Mouse (Mus musculus) urinary bladder, postnatal 36 days (tissue): Measurements from ENCODE around the gene Jhy.

Experiments used
- DNase-seq, 2 experiments: peaks; one replicate each; pipeline ENCODE4 v3.0.0; 2022; ENCODE audit warnings: low spot score in 2 of 2, mixed read lengths in 1 of 2

Jhy gene

DNA sequence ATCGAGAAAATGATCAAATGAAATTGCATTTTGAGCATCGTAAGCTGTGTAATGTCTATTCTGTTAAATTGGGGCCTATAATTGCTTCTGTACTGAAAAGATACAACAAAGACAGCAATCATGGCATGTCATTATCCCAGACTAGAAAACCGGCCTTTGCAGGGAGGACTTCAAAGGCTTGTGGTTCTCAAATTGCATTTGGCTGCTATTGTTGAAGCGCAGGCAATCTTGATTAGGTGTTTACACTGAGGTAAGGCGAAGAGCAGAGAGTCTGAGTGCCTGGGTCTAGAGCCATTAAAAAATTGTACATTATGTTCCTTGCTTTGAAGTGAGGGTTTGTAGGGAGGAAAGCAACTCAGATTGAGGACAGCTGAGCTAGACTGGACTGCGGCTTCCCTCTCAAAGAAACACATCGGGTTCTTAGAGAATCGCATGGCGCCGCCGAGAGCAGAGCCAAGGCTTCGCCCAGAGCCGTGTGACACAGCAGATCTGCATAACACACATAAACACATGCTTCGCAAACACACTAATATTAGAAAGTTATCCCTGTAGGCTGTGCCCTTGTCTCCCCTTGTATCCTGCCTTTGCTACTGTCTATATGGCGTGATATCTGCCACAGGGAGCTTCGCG lies 36.5 kb downstream of the Jhy start:
- no peak for DNase-seq

DNA sequence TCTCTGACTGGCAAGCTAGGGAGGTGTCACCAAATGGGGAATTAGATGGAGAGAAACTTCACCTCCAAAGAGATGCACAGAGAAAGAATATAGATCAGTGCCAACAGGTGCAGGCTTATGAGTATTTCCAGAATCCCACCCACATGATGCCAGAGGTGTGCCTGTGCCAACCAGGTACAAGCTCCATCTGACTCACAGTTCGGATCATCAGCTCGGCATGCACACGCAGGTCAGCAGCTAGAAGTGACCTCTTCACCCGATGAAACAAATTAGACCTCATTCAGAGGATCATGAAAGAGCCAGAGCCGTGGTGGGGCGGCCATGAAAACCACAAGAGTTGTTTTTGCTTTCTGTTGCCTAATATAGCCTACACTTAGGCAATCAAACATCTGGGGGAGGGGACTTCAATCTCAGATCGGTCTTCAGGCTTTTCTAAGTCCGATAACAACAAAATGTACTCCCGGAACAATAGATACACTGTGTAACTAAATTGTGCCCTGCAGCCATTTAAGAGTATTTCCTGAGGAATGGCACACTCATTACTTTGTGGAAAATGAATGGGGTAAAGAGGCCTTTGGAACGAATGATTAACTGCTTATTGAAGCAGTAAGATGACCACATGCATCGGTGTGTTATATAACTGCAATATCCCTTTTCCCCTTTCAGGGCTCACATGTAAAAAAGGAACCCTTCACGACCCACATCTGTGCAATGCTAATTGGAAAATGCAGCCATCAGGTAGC lies 45.9 kb downstream of the Jhy start:
- DNase-seq, result no peak

DNA sequence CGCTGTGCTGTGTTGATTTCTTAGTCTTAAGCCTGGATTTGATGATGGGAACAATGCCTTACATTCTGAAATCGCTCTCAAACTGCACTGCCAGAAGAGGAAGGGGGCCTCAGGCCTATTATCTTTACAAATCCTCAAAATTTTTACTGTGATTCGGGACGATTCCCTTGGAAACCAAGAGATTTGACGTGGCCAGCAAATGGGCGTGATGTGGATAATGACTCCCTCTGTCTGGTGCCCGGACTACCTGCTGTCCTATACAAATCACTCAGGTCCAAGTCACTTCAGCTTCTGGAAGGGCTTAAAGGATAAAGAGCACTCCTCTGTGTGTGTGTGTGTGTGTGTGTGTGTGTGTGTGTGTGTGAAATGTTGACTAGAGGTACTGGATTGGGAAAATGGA lies 55.0 kb downstream of the Jhy start:
- DNase-seq, result no peak

DNA sequence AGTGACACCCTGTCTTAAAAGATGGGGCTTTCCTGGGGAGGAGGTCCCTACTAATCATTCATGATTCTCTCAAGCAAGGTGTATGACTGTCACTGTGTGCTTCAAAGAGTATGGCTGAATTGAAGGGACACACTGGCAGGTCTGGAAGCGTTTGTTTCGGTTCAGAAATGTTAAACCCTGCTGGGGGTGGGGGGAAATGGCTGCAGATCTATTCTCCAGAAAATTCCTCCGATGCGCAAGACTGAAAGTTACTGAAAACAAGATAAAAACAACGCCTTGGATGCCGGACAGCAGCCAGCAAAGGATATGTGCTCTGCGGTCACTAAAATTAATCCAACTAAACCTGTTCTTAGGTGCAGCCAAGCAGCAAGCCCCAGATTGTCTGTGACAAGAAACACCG lies 55.5 kb downstream of the Jhy start:
- no peak for DNase-seq

DNA sequence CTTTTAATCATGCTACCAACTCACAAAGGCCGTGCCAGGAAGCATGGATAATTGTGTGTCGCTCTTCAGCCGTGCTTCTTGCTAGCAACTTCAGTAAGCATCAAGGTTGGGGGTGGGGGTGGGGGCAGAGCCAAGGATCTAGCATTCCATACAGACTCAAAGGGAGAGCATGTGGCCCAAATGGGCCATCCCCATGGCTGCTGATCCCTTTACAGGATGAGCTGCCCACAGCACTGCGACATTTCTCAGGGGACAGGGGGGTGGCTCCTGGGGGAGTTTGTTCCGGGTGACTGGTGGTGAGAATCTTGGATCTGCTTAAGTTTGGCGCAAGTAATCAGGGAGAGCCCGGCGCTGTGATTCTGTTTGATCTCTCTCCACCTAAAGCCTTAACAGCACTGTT lies 56.5 kb downstream of the Jhy start:
- DNase-seq, result no peak

DNA sequence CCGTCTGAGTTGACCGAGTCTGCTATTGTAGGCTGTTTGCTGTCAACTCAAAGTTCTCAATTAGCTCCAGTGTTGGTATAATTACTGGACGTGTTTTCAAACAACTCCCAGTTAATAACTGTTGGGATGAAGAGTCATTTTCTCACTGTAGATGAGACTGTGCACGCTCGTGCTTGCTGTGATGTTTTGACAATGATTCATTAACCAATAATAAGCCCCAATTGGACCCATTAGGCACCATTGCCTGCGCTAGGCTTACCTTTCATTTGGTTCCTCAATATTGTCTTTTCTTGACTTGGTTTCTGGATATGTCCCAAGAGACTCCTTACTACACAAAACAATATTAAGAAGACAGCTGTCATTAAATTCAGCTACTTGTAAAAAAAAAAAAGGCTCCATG lies 71.5 kb downstream of the Jhy start:
- DNase-seq, result no peak

DNA sequence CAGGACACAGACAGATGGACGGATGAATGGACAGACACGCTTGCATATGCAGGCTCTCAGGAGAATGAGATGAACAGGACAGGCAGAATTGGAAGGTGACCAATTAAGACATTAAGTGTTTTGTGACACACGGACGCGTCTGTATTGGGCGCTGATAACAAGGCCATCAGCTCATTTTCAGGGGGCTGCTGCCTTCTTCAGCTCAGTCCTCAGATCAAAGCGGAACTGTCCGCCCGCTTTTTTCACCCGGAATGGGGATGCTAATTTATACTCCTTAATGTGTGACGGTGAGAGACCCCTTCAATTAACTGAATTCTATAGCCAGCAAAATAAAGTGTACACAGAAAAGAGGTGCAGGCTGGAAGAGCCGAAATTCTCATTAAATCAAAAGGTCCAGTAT lies 74.5 kb downstream of the Jhy start:
- no peak for DNase-seq

DNA sequence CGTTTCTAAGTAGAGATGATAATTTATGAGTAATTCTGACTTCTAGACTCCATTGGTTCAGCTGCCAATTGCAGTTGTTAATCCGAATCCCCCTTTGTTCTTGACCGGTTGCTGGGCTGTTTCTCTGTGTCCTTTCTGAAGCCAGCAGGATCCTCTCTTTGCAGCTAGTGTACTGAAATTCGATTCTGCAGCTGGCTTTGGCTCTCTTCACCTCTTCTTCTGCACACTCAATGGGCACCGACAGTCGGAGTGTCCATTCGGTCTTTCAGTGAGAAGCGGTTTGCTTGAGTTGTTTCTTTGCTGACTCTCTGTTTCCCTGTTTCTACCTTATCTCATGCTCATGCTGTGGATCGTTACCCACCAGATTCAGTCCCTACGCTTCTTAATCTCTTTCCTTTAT lies 78.2 kb downstream of the Jhy start:
- DNase-seq, result no peak

DNA sequence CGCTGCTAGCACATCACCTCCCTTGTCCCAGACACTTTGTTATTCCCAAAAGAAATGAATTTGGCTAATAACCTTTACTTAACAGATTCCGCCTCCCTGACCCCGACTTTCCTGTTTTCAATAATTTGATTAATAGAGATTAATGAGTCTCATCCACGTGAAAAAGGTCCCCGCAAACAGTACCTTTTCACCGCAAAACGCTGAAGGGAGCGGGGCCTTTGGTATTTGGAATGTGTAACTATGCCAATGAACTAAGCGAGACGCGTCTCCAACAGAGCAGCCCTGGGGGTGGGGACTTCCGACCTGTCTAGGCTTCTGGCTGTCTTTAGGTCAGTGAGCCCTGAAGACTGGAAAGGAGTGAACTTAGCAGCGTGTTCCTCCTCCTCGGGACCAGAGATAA lies 84.9 kb downstream of the Jhy start:
- DNase-seq, result no peak

DNA sequence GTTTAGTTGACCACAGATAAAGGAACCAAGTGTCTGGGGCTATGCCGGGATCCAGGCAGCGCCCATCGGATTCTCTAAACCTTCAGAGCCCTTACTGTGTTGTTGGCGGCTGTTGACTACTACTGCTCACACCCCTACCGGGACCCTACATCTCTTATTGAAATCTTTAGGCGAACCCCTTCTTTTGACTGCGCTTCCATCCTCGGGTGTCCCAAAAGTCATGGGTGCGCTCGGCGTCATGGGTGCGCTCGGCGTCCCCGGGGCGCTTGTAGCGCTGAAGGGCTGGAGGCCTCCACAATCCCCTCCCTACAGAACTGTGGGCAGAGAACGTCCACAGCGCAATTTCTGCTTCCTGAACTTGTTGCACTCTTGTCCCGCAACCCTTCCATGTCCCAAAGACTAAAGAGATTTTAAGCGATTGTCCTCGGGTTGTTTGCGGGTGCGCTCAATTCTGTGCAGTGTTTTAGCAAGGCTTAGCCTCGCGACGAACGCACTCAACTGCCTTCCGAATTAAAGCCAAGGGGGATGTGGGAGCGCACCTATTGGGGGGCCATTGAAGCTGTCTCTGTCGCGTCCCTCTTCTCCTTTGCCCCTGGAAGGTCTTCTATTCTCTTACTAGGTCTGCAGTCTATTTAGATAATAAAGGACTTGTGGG lies 85.5 kb downstream of the Jhy start:
- DNase-seq, result no peak

DNA sequence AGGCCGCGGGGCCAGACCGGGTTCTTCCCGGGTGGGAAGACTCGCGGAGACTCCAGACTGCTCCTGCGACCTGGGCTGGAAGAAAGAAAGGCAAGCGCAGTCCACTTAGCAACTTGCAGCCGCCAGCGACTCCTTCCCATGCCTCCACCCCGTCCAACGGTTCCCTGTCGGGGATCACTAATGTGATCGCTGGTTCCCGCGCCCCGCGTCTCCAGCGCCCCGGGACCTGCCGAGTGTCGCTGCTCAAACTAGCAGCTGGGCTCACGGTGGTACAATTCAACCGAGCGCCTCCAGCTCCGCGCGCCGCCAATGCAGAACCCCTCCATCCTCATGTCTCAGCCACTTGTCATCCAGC lies 86.1 kb downstream of the Jhy start:
- DNase-seq, result no peak

DNA sequence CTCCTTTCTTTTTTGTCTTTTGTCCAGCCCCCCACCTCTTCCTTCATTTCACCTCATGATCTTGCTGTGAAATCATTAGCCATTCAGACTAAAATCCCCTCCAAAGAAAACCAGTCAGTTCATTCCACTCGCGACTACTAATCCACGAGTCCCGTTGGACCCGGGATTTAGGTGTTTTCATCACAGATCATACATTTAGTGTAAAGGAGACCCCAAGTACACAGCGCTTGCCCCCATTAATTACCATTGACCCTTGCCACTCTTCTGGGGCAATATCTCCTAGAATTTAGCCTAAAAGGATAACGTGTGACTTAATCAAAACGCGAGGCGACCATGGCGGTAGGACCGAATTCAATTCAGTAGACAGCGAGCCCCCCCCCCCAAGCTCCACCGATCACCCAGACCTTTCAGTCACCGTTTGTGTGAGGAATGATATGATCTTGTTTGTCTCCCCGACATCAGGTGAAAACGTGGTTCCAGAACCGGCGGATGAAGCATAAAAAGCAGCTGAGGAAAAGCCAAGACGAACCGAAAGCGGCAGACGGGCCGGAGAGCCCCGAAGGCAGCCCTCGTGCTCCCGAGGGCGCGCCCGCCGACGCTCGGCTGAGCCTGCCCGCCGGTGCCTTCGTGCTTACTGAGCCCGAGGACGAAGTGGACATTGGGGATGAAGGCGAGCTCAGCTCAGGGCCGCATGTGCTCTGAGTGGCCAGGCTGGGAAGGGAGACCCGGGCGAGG lies 86.6 kb downstream of the Jhy start:
- DNase-seq, result no peak

DNA sequence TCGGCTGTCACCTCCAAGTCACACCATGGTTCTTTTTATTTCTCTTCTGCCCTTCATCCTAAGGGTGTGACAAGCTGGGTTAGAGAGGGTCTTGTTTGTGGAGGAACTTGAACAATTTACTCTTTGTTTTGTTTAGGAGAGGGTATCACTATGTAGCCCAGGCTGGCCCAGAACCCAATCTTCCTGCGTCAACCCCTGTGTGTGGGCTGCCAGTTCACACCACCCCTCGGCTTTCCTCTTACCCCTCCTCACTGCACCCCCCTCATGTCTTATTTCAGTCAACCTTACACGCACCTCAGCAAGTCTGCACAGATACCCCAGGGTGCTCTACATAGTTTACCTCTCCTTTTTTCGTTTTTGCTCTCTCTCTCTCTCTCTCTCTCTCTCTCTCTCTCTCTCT lies 87.2 kb downstream of the Jhy start:
- no peak for DNase-seq

DNA sequence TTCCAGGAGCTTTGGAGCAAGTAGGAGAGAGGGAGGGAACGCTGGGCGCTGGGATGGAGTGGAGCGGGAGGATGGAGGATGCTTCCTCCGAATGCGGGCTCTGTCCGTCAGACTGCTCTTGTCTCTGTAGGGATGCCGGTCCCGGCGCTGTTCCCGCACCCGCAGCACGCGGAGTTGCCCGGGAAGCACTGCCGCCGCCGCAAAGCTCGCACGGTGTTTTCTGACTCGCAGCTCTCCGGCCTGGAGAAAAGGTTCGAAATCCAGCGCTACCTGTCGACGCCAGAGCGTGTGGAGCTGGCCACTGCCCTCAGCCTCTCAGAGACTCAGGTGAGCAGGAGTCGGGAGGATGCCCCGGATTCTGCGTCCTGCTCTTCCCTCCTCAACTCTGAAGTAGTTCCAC lies 87.8 kb downstream of the Jhy start:
- DNase-seq, result no peak

DNA sequence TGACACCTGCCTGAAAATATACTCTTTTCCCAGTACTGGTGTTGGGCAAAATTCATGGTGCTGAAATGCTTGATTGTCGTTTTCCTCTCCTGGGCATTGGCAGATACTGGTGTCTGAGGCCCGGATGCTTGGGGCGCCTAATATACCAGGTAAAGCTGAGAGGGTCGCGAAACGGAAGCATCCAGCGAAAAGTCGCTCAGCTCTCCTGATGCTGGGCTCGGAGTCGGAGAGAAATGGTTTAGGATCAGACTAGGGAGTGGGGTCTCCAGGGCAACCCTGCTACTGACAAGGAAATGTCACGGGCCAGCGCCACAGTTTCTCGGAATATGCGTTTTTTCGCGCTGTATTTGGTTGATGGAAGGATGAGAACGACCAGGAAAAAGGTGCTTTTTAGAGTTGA lies 88.5 kb downstream of the Jhy start:
- DNase-seq, result no peak

DNA sequence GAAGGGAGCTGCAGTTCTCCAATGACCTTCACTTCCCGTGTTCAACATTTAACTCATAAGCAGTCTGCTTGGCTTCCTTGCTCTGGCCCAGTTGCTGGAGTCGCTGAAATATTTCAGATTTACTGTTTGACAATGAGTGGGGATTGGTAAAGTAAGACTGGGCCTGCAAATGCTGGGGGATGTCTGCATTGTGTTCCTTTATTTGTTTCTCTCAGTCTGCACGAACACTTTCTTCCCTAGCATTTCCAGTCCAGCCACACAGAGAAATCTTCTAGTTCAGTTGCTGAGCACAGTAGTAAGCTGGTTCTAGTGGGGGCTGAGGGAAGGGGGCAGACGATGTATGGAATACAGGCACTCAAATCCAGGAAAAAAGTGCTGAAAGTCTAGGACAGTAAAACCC lies 89.0 kb downstream of the Jhy start:
- DNase-seq, result no peak

DNA sequence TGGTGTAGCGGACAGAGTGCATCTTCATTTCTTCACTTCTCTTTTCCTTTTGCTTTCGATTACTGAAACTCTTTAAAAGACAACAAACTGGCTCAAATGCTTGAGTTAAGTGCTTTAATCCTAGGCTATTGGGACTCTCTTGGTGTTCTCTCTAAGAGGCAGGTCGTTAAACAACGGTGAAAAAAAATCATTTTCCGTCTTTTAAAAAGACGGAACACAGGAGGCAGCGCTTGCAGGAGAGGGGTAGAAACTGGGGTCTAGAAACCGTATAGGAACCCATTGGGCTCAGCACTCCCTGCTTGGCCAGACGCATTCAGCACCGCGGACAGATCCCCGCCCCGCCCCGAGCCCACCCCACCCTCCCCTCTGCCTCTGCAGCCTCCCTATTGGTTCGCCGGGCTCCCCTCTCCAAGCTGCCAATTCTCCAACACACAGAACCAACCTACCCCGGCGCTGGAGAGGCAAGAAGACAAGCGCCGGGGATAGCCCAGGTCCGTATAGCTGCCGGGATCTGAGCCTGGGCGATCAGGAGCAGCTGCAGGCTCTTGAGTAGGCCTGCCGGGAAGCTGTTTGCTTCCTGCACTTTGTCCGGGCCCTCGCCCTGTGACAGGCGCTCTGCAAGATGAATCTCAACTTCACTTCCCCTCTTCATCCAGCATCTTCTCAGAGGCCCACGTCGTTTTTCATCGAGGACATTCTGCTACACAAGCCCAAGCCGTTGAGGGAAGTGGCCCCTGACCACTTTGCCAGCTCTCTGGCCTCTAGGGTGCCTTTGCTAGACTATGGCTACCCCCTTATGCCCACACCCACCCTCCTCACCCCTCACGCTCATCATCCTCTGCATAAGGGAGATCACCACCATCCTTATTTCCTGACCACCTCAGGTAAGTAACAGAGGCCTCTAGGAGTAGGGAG lies 90.1 kb downstream of the Jhy start, which contains the start of gene Bsx:
Gene Bsx (plus strand): TSS at position 572 of the 915 bp plus-strand sequence.
- no peak for DNase-seq

DNA sequence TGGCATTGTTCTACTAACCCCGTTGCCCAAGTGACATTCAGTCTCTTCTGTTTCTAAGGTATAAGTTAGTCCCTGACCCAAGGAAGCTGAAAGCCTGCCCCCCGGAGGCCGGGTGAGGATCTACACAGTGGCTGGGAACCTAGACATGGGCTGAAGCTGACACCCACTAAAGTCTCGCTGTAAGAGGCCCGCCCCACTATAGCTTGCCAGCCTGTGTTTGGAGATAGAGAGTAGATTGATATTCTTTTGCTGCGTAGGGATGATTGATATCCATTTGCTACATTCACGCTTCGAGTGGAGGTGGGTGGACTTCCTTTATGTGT lies 91.8 kb downstream of the Jhy start:
- peak in 1 of 2 experiments; percentile 27 for DNase-seq

DNA sequence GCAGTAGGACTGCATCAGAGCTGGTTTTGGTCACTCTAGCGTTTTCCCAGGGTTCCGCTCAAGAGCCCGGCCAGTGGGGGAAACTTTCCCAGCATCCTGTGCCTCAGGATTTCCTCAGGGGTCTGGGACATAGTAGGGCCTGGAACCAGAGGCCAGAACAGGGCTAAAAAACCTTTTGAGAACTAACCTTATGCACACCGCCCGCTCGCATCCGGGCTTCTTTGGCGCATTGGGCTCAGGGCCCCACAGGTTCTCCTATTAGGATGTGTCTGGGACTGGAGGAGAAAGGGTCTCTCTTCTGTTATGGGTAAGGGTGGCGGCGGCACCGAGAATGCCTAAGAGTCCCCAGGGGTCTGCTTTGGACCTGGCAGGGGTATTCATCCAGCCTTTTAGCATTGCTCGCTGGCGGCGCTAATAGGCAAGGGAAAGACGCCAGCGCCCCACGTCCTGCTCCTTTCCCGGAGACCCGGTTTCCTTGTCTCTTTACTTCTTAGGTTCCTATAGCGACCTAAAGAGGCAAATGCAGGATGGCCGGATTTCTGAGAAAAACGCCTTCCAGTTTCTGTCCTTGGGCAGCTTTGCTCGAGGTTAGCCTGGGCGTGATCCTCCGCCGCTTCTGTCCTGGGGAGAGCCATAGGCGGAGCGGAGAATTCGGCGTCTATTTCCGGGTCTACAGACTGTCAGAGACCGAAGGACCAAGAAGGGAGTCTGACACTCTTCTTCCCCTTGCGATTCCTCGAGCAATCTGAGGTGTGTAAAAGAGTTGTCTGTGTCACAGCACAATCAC lies 92.4 kb downstream of the Jhy start:
- peak in 1 of 2 experiments; percentile 26 for DNase-seq

DNA sequence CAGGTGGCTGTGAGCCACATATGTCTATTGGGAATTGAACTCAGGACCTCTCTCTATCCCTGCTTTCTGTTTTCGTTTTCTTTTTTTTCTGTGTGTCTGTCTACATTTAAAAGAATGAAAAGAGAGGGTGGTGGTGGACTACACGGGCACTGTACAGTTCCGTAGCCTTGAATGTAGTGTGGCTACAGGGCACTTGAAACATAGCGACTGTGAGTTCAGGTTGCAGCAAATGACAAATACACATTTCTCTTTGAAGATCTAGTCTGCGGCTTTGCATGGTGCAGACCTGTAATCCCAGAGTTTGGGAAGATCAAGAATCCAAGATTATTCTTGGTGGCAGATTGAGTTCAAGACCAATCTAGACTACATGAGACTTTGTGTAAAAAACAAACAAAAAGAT lies 93.6 kb downstream of the Jhy start:
- DNase-seq, result no peak

DNA sequence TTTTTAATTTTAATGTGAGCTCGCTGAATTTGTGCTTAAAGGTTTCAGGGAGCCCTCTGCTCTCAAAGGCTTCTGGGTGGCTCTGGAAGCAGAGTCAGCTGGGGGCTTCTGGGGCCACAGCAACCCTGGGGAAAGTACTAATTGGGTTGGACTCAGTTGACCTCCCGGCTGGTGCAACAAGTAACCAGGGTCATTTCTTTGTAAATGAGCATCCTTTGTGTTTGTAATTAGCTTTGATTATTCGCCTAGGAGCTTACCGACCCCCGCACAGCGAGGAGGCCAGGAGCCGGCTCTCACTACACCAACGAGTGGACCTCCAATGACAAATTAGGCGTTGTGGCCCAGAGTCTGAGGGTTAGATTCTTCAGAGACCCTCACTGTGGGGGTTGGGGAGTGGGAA lies 104.7 kb downstream of the Jhy start:
- no peak for DNase-seq
